Mouse (Mus musculus): ENCODE results near the gene Bcl10.

DNA sequence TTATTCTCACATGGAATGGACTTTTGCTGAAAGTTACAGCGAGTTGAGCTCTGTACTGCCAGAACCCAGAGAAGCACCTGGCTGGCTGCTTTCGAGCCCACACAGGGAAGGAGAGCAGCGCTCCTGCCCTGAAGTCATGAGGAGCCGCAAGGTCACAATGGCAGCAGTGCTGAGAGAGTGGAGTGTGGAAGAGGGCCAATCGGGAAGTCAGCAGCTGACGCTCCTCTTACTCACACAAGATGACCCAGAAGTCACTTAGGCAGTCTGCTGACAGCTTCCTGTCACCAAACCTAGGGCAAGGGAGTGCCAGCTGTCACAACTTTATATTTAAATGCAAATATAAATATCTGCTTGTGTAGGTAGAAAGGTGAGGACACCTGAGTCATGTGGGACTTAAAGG is 9.3 kb upstream of the Bcl10 start:
- TF ChIP-seq CTCF (IDR thresholded peaks at IDR 0.05) (no peak), EP300 (IDR thresholded peaks at IDR 0.05) (no peak)

All from lung, postnatal 0 days (tissue).